Mouse (Mus musculus) liver, embryonic 14.5 days (tissue): ENCODE results near the gene Zbtb39. TPM values are rescaled to one million over a fixed set of nuclear protein-coding genes. Genes with fewer than 3 reads are reported as not detected.

ENCODE experiments used
- ATAC-seq: fragments of 200-750 bp; cut with Nextera tagmentation; 2 replicates; pipeline ENCODE4 v1.8.0; 2017; ENCODE audit warnings: moderate number of reproducible peaks, mild to moderate bottlenecking, moderate library complexity; ENCODE audit not compliant: insufficient read depth
- DNase-seq, 3 experiments: peaks; one replicate each; pipeline ENCODE4 v3.0.0-alpha.2; 2012 to 2013; ENCODE audit warnings: low read depth in 3 of 3, low spot score in 3 of 3
- H3K27ac ChIP-seq: fragments of 300-500 bp; sonication (generic); 2 replicates; pipeline ENCODE4 v1.5.1; 2014; ENCODE audit warnings: moderate library complexity, mild to moderate bottlenecking, control low read depth, inconsistent platforms
- H3K27me3 ChIP-seq: fragments of 300-500 bp; sonication (generic); 2 replicates; pipeline ENCODE4 v1.6.1; 2014; ENCODE audit warnings: mild to moderate bottlenecking, low read length, moderate library complexity; ENCODE audit not compliant: control insufficient read depth, insufficient read depth
- H3K36me3 ChIP-seq: fragments of 300-500 bp; sonication (generic); replicated peaks from 2 replicates; pipeline ENCODE4 v1.6.1; 2014; ENCODE audit warnings: low read depth; ENCODE audit not compliant: control insufficient read depth, insufficient read depth
- H3K4me1 ChIP-seq, 2 experiments: fragments of 200-500 bp in 1 of 2; fragments of 300-500 bp in 1 of 2; sonication (generic) in 1 of 2; replicated peaks; 2 replicates each; pipeline ENCODE4 v1.6.1; 2012 to 2014; ENCODE audit warnings: antibody characterized with exemption in 1 of 2, inconsistent platforms in 1 of 2, low read length in 1 of 2; ENCODE audit not compliant: control insufficient read depth in 2 of 2, insufficient read depth in 2 of 2
- H3K4me2 ChIP-seq: fragments of 300-500 bp; sonication (generic); 2 replicates; pipeline ENCODE4 v1.6.1; 2014; ENCODE audit warnings: low read depth, mild to moderate bottlenecking, control low read depth, moderate library complexity
- H3K4me3 ChIP-seq, 2 experiments: fragments of 200-500 bp in 1 of 2; fragments of 300-500 bp in 1 of 2; sonication (generic) in 1 of 2; 2 replicates each; pipeline ENCODE4 v1.5.1; 2012 to 2014; ENCODE audit warnings: low read depth in 2 of 2, low read length in 2 of 2, mild to moderate bottlenecking in 2 of 2, control low read depth in 1 of 2, inconsistent platforms in 1 of 2, moderate library complexity in 1 of 2; ENCODE audit not compliant: insufficient read depth in 1 of 2
- H3K9ac ChIP-seq: fragments of 300-500 bp; sonication (generic); replicated peaks from 2 replicates; pipeline ENCODE4 v1.6.1; 2014; ENCODE audit warnings: mild to moderate bottlenecking, control low read depth, moderate library complexity
- H3K9me3 ChIP-seq: fragments of 300-500 bp; sonication (generic); 2 replicates; pipeline ENCODE4 v1.6.1; 2016; ENCODE audit warnings: low read length, mixed read lengths; ENCODE audit not compliant: control insufficient read depth
- CTCF ChIP-seq: IDR thresholded peaks from 2 replicates; pipeline ENCODE4 v1.5.1; 2016; ENCODE audit warnings: antibody characterized with exemption, low read depth, control low read depth
- EP300 ChIP-seq: IDR thresholded peaks from 2 replicates; pipeline ENCODE4 v1.6.1; 2016; ENCODE audit warnings: antibody characterized with exemption, low read depth
- WGBS: fragments of 180-500 bp; shearing (Covaris S2); extraction: QIAGEN DNeasy Blood & Tissue Kit; methylation state at CpG from one replicate; pipeline ENCODE4 v1.1.7; 2014; ENCODE audit not compliant: insufficient replicate concordance; 5-methylcytosine and 5-hydroxymethylcytosine counted together
- polyA plus RNA-seq, 2 experiments: library from polyadenylated mRNA; depleted of rRNA in 1 of 2; stranded (reverse) in 1 of 2; unstranded in 1 of 2; fragments of >200 nt; fragmentation: Nextera tagmentation in 1 of 2; extraction: Ambion mirVana in 1 of 2; gene quantifications; 2 replicates each; pipeline versions ENCODE4 v1.2.1 to v1.2.3; 2012 to 2014

The Zbtb39 gene
- polyA plus RNA-seq, 2 experiments = 0.83 to 2.1 TPM

DNA sequence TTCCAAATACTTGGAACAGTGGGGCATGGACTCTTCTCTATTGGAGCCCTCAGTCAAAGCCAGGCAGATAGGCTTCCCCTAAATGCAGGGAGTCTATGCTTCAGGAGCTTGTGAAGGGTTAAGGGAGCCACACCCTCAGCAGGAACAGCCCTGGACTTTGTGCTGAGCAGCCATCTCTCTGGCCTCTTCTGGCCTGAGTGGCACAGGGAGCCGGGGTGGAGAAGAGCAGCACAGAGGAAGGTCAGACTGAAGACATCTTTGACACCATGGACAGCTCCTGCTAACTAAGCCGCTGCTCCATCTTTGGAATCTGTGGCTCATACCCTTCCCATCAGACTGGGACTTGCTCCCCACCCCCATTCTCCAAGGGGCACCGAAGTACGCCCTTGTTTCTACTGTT, 36.0 kb upstream of the Zbtb39 start:
- ATAC-seq (no peak), DNase-seq (no peak)
- H3K4me1 ChIP-seq = peaks cover 0 to 3% of the 10 kb centered on the region in 2 experiments; a peak in 2 of 4 replicates
- peaks cover 3% of the 10 kb centered on the region; the same call in 1 of the 2 replicates for H3K36me3 ChIP-seq
- no peaks in the 10 kb centered on the region for H3K9me3 ChIP-seq
- TF ChIP-seq CTCF (no peak), EP300 (no peak)
- H3K27me3 ChIP-seq = no peaks in the 10 kb centered on the region
- no peak overlapping the region for H3K27ac ChIP-seq
- no peak overlapping the region for H3K4me2 ChIP-seq
- WGBS = 37% methylated on average over 4 of the region's 4 CpGs
- H3K9ac ChIP-seq = no peak overlapping the region
- H3K4me3 ChIP-seq = no peak overlapping the region

DNA sequence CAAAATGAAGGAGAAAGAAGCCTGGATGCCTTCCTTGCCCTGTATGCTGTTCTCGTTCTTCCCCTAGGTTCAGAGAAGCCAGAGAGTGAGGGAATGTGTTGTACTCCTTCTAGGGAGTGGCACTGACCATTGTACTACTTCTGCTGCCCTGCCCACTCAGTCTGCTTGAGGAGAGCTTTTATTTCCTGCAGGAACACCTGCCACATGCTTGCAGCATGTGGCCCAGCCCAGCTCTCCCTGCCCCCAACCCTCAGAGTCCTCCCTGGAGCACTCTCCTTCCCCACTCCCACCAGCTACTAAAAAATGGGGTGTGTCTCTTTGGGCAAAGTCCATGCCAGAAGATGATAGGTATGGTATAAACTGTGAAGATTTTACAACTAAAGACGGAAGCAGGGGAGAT, 35.0 kb upstream of the Zbtb39 start:
- no peak overlapping the region for H3K4me2 ChIP-seq
- no peak for ATAC-seq

GRCm38 (mm10) chr10:127704766-127705220, 34.5 kb upstream of the Zbtb39 start, which contains the start of gene Myo1a:
Gene Myo1a (plus strand): TSS chr10:127705170.
- no peak within 1 kb of the TSS for H3K4me3 ChIP-seq
- TF ChIP-seq EP300 (no peak), CTCF (peak; percentile 35; the same call in 1 of the 2 replicates)
- H3K4me1 ChIP-seq = peaks cover 0 to 3% of the 10 kb centered on the region in 2 experiments; a peak in 2 of 4 replicates
- H3K27ac ChIP-seq = no peak within 1 kb of the TSS
- H3K9me3 ChIP-seq = no peaks in the 10 kb centered on the region
- H3K4me2 ChIP-seq = no peak within 1 kb of the TSS
- WGBS = 6% methylated on average over 2 of the region's 2 CpGs
- no peaks in the 10 kb centered on the region for H3K36me3 ChIP-seq
- no peak for ATAC-seq
- H3K27me3 ChIP-seq = no peaks in the 10 kb centered on the region
- H3K9ac ChIP-seq = no peak within 1 kb of the TSS
- no peak for DNase-seq

More for the DNA sequence above, 35.0 kb upstream of the Zbtb39 start:
- H3K27ac ChIP-seq = no peak overlapping the region
- DNase-seq = no peak
- H3K27me3 ChIP-seq = no peaks in the 10 kb centered on the region
- no peak for TF ChIP-seq EP300
- H3K4me1 ChIP-seq = peaks cover 0 to 3% of the 10 kb centered on the region in 2 experiments; a peak in 2 of 4 replicates
- no peaks in the 10 kb centered on the region for H3K9me3 ChIP-seq
- no peak overlapping the region for H3K4me3 ChIP-seq
- WGBS = 50% methylated on average over 2 of the region's 2 CpGs
- no peak overlapping the region for H3K9ac ChIP-seq
- H3K36me3 ChIP-seq = no peaks in the 10 kb centered on the region

DNA sequence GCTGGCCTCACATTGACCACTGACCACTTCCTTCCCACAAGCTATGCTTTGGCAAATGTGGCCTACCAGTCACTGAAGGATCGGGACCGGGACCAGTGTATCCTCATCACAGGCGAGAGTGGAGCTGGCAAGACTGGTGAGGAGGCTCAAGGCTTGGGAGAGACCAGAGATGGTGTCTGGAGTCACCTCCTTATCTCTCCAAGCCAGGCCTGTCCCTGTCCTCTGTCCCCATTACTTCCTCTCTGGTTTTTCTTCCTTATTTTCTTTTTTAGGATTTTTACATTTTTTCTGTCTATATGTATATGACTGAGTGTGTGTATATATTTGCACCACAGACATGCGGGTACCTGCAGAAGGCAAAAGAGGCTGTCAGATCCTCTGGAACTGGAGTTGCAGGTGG, 33.6 kb upstream of the Zbtb39 start:
- Histone ChIP-seq H3K27ac (no peak overlapping the region), H3K27me3 (no peaks in the 10 kb centered on the region), H3K4me3 (no peak overlapping the region), H3K4me2 (no peak overlapping the region), H3K36me3 (no peaks in the 10 kb centered on the region), H3K9me3 (no peaks in the 10 kb centered on the region), H3K4me1 (peaks cover 0 to 3% of the 10 kb centered on the region in 2 experiments; a peak in 2 of 4 replicates), H3K9ac (no peak overlapping the region)
- ATAC-seq = no peak
- 31% methylated on average over 4 of the region's 4 CpGs for WGBS
- TF ChIP-seq CTCF (no peak), EP300 (no peak)
- no peak for DNase-seq

- H3K9ac ChIP-seq = no peak overlapping the region
- no peak for ATAC-seq
- no peaks in the 10 kb centered on the region for H3K9me3 ChIP-seq
- H3K4me1 ChIP-seq = peaks cover 0 to 3% of the 10 kb centered on the region in 2 experiments; a peak in 2 of 4 replicates
- no peak for DNase-seq
- H3K4me3 ChIP-seq = no peak overlapping the region
- TF ChIP-seq EP300 = no peak
- no peak for TF ChIP-seq CTCF
- no peaks in the 10 kb centered on the region for H3K27me3 ChIP-seq
- H3K36me3 ChIP-seq = no peaks in the 10 kb centered on the region
- H3K27ac ChIP-seq = no peak overlapping the region
- no peak overlapping the region for H3K4me2 ChIP-seq
- WGBS = 61% methylated on average over 7 of the region's 7 CpGs
Observed at GRCm38 (mm10) chr10:127707721-127708120, 31.6 kb upstream of the Zbtb39 start.
